Mouse (Mus musculus): ENCODE results near the gene Gcn1l1. TPM values are rescaled to one million over a fixed set of nuclear protein-coding genes. Genes with fewer than 3 reads are reported as not detected.
"Not testable (repeated sequence)": the region's sequence is repeated elsewhere in the genome, so short reads cannot be mapped to it uniquely, and the experiment has no call there.

Gene Gcn1l1
- 25.5 and 26.3 TPM in 2 replicates for polyA plus RNA-seq (2015; fragmentation: Nextera tagmentation; extraction: Ambion mirVana)

DNA sequence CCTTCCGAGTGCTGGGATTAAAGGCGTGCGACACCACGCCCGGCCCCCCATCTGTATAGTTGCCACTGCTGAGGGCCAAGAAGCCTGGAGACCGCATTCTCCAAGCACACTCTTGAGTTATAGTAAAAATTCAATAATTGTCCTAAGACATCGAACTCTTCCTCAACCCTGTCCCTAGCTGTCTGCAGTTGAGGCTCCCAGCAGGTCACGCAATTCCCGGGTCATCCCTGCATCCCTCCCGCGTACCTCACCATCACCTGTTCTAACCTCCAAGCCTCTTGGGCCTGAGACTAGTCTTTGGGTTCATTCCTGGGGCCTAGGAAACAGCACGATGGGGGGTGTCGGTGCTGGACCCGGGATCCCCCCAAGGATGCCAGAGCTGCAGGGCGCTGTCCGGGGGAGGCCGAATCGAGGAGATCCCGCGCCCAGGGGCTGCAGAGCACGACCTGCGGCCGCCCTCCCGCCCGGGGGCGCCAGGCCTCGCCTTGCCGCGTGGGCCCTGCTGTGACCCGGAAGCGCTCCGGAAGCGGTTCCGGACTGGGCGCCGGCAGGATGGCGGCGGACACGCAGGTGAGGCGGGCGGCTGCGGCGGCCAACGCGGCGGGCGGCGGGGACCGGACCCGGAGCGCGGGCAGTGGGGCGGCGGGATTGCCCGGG lies at the start of gene Gcn1l1:
Gcn1l1 (plus strand) TSS at position 518 of the 657 bp plus-strand sequence.
- Histone ChIP-seq H3K4me3 (ENCODE audit: low read length) (peak within 1 kb of the TSS; percentile 96), H3K4me1 (ENCODE audit: control insufficient read depth, insufficient read depth, low read length) (peaks cover 26% of the 10 kb centered on the region), H3K9me3 (ENCODE audit: control insufficient read depth, low read length) (no peaks in the 10 kb centered on the region), H3K36me3 (ENCODE audit: control insufficient read depth, insufficient read depth, low read length) (peaks cover 8% of the 10 kb centered on the region; the same call in 1 of the 2 replicates), H3K4me2 (ENCODE audit: low read depth, low read length) (peak within 1 kb of the TSS; percentile 62), H3K9ac (ENCODE audit: low read depth, low read length) (peak within 1 kb of the TSS; percentile 92), H3K27me3 (replicated peaks; ENCODE audit: control insufficient read depth, insufficient read depth, low read length) (no peaks in the 10 kb centered on the region), H3K27ac (ENCODE audit: low read length) (peak within 1 kb of the TSS; percentile 43)
- WGBS: 2% methylated on average over 55 of the region's 55 CpGs
- ATAC-seq: peak; percentile 87

DNA sequence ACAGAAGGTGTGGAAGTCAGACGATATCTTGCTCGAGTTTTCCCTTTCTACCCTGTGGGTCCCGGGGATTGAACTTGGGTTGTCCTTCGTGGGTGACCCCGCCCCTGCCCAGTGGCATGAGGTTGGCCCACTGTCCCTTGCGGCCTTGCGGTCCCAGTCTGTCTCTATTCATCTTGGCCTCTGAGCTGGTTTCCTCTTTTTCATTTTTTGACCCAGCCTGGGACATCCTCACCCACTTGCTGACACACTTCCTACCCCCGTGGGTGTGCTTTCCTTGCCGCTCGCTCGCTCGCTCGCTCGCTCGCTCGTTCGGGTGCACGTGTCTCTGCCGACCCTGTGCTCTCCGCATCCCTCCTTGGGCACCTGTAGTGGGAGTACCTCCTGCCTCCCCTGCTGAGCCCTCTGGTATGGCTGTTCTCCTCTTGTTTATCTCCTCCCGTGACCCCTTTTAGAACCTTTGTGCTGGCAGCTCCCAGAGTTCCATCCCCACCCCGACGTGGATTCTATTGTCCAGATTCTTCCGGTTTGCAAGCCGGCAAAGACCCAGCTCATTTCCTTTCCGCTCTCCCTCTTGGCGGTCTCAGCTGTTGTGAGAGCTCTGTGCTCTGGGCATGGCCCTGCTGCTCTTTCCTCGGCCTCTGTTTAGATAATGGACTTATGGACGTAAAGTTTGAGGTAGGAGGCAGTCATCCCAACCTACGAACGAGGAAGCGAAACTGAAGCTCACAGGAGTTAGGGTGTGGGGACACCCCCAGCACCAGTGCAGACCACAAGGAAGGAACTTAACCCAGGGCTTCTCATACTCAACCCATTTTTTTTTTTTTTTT lies 48.8 kb upstream of the Gcn1l1 start:
- Histone ChIP-seq H3K27ac (ENCODE audit: low read length) (peak overlapping the region; percentile 86), H3K27me3 (replicated peaks; ENCODE audit: control insufficient read depth, insufficient read depth, low read length) (no peaks in the 10 kb centered on the region), H3K4me1 (ENCODE audit: control insufficient read depth, insufficient read depth, low read length) (peaks cover 48% of the 10 kb centered on the region), H3K36me3 (ENCODE audit: control insufficient read depth, insufficient read depth, low read length) (no peaks in the 10 kb centered on the region), H3K4me2 (ENCODE audit: low read depth, low read length) (no peak overlapping the region), H3K9ac (ENCODE audit: low read depth, low read length) (no peak overlapping the region; the same call in 1 of the 2 replicates), H3K4me3 (ENCODE audit: low read length) (no peak overlapping the region), H3K9me3 (ENCODE audit: control insufficient read depth, low read length) (no peaks in the 10 kb centered on the region)
- WGBS: 75% methylated on average over 32 of the region's 32 CpGs
- ATAC-seq: no peak

- H3K9ac ChIP-seq (ENCODE audit: low read depth, low read length): no peak overlapping the region
- H3K4me3 ChIP-seq (ENCODE audit: low read length): no peak overlapping the region
- no peaks in the 10 kb centered on the region for H3K36me3 ChIP-seq (ENCODE audit: control insufficient read depth, insufficient read depth, low read length)
- H3K4me1 ChIP-seq (ENCODE audit: control insufficient read depth, insufficient read depth, low read length): peaks cover 52% of the 10 kb centered on the region
- H3K27ac ChIP-seq (ENCODE audit: low read length): peak overlapping the region; percentile 27; the same call in 1 of the 2 replicates
- no peaks in the 10 kb centered on the region for H3K27me3 ChIP-seq (replicated peaks; ENCODE audit: control insufficient read depth, insufficient read depth, low read length)
- no peak for ATAC-seq
- H3K9me3 ChIP-seq (ENCODE audit: control insufficient read depth, low read length): no peaks in the 10 kb centered on the region
- 89% methylated on average over 7 of the region's 7 CpGs for WGBS
- H3K4me2 ChIP-seq (ENCODE audit: low read depth, low read length): no peak overlapping the region
Measured at GRCm38 (mm10) chr5:115516908-115517307, 48.1 kb upstream of the Gcn1l1 start.

- H3K27ac ChIP-seq (ENCODE audit: low read length): peak overlapping the region; percentile 27; the same call in 1 of the 2 replicates
- H3K9me3 ChIP-seq (ENCODE audit: control insufficient read depth, low read length): no peaks in the 10 kb centered on the region
- H3K4me1 ChIP-seq (ENCODE audit: control insufficient read depth, insufficient read depth, low read length): peaks cover 56% of the 10 kb centered on the region
- no peaks in the 10 kb centered on the region for H3K36me3 ChIP-seq (ENCODE audit: control insufficient read depth, insufficient read depth, low read length)
- H3K9ac ChIP-seq (ENCODE audit: low read depth, low read length): no peak overlapping the region
- WGBS: 89% methylated on average over 9 of the region's 9 CpGs
- H3K4me2 ChIP-seq (ENCODE audit: low read depth, low read length): no peak overlapping the region
- ATAC-seq: no peak
- no peaks in the 10 kb centered on the region for H3K27me3 ChIP-seq (replicated peaks; ENCODE audit: control insufficient read depth, insufficient read depth, low read length)
- H3K4me3 ChIP-seq (ENCODE audit: low read length): no peak overlapping the region
Measured at GRCm38 (mm10) chr5:115517501-115517900, 47.6 kb upstream of the Gcn1l1 start.

- not testable (repeated sequence) for H3K9ac ChIP-seq (ENCODE audit: low read depth, low read length); H3K27me3 ChIP-seq (replicated peaks; ENCODE audit: control insufficient read depth, insufficient read depth, low read length); H3K36me3 ChIP-seq (ENCODE audit: control insufficient read depth, insufficient read depth, low read length); H3K27ac ChIP-seq (ENCODE audit: low read length); H3K9me3 ChIP-seq (ENCODE audit: control insufficient read depth, low read length); ATAC-seq; H3K4me3 ChIP-seq (ENCODE audit: low read length); H3K4me2 ChIP-seq (ENCODE audit: low read depth, low read length)
- WGBS: 90% methylated on average over 8 of the region's 8 CpGs
- peaks cover 64% of the 10 kb centered on the region for H3K4me1 ChIP-seq (ENCODE audit: control insufficient read depth, insufficient read depth, low read length)
Measured at GRCm38 (mm10) chr5:115518214-115518613, 46.8 kb upstream of the Gcn1l1 start.

DNA sequence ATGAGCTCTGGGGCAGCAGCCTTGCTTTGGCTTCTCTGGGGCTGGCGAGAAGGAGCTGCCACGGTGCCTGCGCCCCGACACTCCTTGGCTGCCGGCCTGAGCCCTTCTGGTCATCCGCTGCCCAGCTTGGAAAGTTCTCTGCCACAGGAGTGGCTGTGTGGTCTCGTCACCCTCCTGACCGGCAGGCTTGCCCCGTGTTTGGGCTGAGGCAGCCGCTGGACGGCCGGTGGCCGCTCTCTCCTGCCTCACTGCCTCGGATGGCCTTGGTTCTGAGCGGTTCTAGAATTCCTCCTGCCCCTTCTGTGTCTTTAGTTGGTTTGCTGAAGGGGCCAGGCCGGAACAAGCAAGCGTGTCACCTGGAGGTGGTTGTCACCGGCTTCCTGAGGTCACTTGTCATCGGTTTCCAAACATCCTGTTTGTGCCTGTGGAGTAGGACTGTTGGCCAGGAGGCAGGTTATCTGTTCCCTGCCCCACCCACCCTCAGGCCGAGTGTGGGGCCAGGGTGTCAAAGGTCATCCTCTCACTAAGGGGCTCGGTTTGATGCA lies 44.7 kb upstream of the Gcn1l1 start:
- no peaks in the 10 kb centered on the region for H3K27me3 ChIP-seq (replicated peaks; ENCODE audit: control insufficient read depth, insufficient read depth, low read length)
- peak overlapping the region; percentile 91 for H3K27ac ChIP-seq (ENCODE audit: low read length)
- peak overlapping the region; percentile 27 for H3K4me2 ChIP-seq (ENCODE audit: low read depth, low read length)
- no peaks in the 10 kb centered on the region for H3K36me3 ChIP-seq (ENCODE audit: control insufficient read depth, insufficient read depth, low read length)
- H3K4me3 ChIP-seq (ENCODE audit: low read length): 0 out of 2 replicates have a peak overlapping the region, but pooled peaks have one; percentile 5
- peaks cover 66% of the 10 kb centered on the region for H3K4me1 ChIP-seq (ENCODE audit: control insufficient read depth, insufficient read depth, low read length)
- peak overlapping the region; percentile 53 for H3K9ac ChIP-seq (ENCODE audit: low read depth, low read length)
- WGBS: 57% methylated on average over 21 of the region's 21 CpGs
- H3K9me3 ChIP-seq (ENCODE audit: control insufficient read depth, low read length): no peaks in the 10 kb centered on the region
- no peak; the same call in 1 of the 2 replicates for ATAC-seq

- ATAC-seq: peak; percentile 68
- WGBS: 45% methylated on average over 20 of the region's 21 CpGs
- no peaks in the 10 kb centered on the region for H3K9me3 ChIP-seq (ENCODE audit: control insufficient read depth, low read length)
- peak overlapping the region; percentile 10 for H3K4me2 ChIP-seq (ENCODE audit: low read depth, low read length)
- H3K4me3 ChIP-seq (ENCODE audit: low read length): no peak overlapping the region; the same call in 1 of the 2 replicates
- H3K36me3 ChIP-seq (ENCODE audit: control insufficient read depth, insufficient read depth, low read length): no peaks in the 10 kb centered on the region
- peak overlapping the region; percentile 91 for H3K27ac ChIP-seq (ENCODE audit: low read length)
- peaks cover 61% of the 10 kb centered on the region for H3K4me1 ChIP-seq (ENCODE audit: control insufficient read depth, insufficient read depth, low read length)
- no peak overlapping the region for H3K9ac ChIP-seq (ENCODE audit: low read depth, low read length)
- H3K27me3 ChIP-seq (replicated peaks; ENCODE audit: control insufficient read depth, insufficient read depth, low read length): no peaks in the 10 kb centered on the region
Measured at GRCm38 (mm10) chr5:115521553-115522461, 43.2 kb upstream of the Gcn1l1 start.

DNA sequence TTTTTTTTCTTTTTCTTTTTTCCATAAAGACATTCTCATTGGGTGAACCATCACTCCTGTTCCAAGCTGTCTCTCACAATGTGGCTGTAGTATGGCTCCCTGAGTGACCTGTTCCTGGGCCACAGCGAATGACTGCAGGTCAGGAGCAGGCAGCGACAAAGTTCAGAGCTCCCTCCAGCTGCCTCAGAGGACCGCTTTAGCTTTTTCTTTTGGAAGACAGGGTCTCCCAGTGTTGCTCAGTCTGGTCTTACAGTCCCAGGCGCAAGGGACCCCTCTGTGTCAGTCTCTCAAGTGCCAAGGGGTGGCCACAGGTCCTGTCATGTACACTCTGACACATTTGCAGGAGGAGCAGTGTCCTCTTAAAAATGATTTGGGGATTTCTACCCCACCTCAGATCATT lies 42.5 kb upstream of the Gcn1l1 start:
- H3K4me3 ChIP-seq (ENCODE audit: low read length): no peak overlapping the region
- 80% methylated on average over 4 of the region's 4 CpGs for WGBS
- H3K9me3 ChIP-seq (ENCODE audit: control insufficient read depth, low read length): no peaks in the 10 kb centered on the region
- no peak for ATAC-seq
- no peaks in the 10 kb centered on the region for H3K27me3 ChIP-seq (replicated peaks; ENCODE audit: control insufficient read depth, insufficient read depth, low read length)
- H3K9ac ChIP-seq (ENCODE audit: low read depth, low read length): peak overlapping the region; percentile 53
- H3K4me1 ChIP-seq (ENCODE audit: control insufficient read depth, insufficient read depth, low read length): peaks cover 61% of the 10 kb centered on the region
- H3K4me2 ChIP-seq (ENCODE audit: low read depth, low read length): peak overlapping the region; percentile 28; the same call in 1 of the 2 replicates
- H3K27ac ChIP-seq (ENCODE audit: low read length): peak overlapping the region; percentile 91
- no peaks in the 10 kb centered on the region for H3K36me3 ChIP-seq (ENCODE audit: control insufficient read depth, insufficient read depth, low read length)
